Mouse (Mus musculus): ENCODE measurements at regions not wholly inside any gene's neighbourhood (a gene's known extent, or its start where the extent isn't known, plus 50 kb on each side); places are given as distances from the start of the nearest gene placed in this dataset.
"Not testable (repeated sequence)": the region's sequence is repeated elsewhere in the genome, so short reads cannot be mapped to it uniquely, and the experiment has no call there.

- Histone ChIP-seq H3K27ac (ENCODE audit: low read depth, low read length) (peak overlapping the region; percentile 27; the same call in 1 of the 2 replicates), H3K4me2 (ENCODE audit: low read depth, low read length, severe bottlenecking) (no peak overlapping the region), H3K4me1 (replicated peaks; ENCODE audit: control insufficient read depth, insufficient read depth, low read length) (peaks cover 5% of the 10 kb centered on the region; the same call in 1 of the 2 replicates), H3K36me3 (ENCODE audit: control insufficient read depth, insufficient read depth, low read length) (no peaks in the 10 kb centered on the region), H3K4me3 (ENCODE audit: low read depth, low read length) (no peak overlapping the region), H3K9ac (ENCODE audit: low read length) (no peak overlapping the region), H3K27me3 (ENCODE audit: control insufficient read depth, insufficient read depth, low read length) (no peaks in the 10 kb centered on the region), H3K9me3 (ENCODE audit: control insufficient read depth, low read length) (no peaks in the 10 kb centered on the region)
- 49% methylated on average over 14 of the region's 14 CpGs for WGBS
- DNase-seq (ENCODE audit: low spot score) (peak; percentile 51), ATAC-seq (replicated peaks; ENCODE audit: low FRiP score) (peak; percentile 86)
Observed at GRCm38 (mm10) chr16:42546229-42547163, 206.0 kb upstream of the Gap43 start.

DNA sequence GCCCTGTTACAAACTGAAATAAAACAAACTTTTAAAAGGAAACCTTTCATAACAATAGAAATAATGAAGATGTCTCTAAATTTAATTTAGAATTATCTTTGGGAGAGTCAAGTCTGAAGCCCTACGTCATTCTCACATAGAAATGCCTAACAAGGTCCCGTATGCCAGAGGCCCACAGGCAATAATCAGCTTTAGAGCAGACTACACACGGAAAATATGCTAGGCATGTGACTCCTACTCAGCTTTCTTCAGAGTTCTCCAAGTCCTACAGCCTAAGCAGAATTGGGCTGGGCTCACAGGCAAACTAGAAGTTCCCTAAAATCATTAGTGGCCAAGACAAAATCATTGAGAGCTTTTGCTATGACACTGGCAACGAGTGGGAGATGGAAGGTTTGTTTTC lies 176.9 kb upstream of the Gap43 start:
- Histone ChIP-seq H3K4me3 (ENCODE audit: low read depth, low read length) (no peak overlapping the region), H3K9me3 (ENCODE audit: control insufficient read depth, low read length) (no peaks in the 10 kb centered on the region), H3K36me3 (ENCODE audit: control insufficient read depth, insufficient read depth, low read length) (no peaks in the 10 kb centered on the region), H3K4me2 (ENCODE audit: low read depth, low read length, severe bottlenecking) (no peak overlapping the region), H3K9ac (ENCODE audit: low read length) (no peak overlapping the region), H3K27ac (ENCODE audit: low read depth, low read length) (no peak overlapping the region), H3K4me1 (replicated peaks; ENCODE audit: control insufficient read depth, insufficient read depth, low read length) (no peaks in the 10 kb centered on the region), H3K27me3 (ENCODE audit: control insufficient read depth, insufficient read depth, low read length) (no peaks in the 10 kb centered on the region)
- WGBS = 87% methylated on average over 4 of the region's 4 CpGs
- no peak for DNase-seq (ENCODE audit: low spot score)
- ATAC-seq (replicated peaks; ENCODE audit: low FRiP score) = no peak

- Histone ChIP-seq H3K9me3 (ENCODE audit: control insufficient read depth, low read length) (no peaks in the 10 kb centered on the region), H3K27ac (ENCODE audit: low read depth, low read length) (no peak overlapping the region), H3K4me1 (replicated peaks; ENCODE audit: control insufficient read depth, insufficient read depth, low read length) (no peaks in the 10 kb centered on the region), H3K27me3 (ENCODE audit: control insufficient read depth, insufficient read depth, low read length) (no peaks in the 10 kb centered on the region), H3K4me3 (ENCODE audit: low read depth, low read length) (no peak overlapping the region), H3K9ac (ENCODE audit: low read length) (no peak overlapping the region), H3K4me2 (ENCODE audit: low read depth, low read length, severe bottlenecking) (no peak overlapping the region), H3K36me3 (ENCODE audit: control insufficient read depth, insufficient read depth, low read length) (no peaks in the 10 kb centered on the region)
- DNase-seq (ENCODE audit: low spot score) = no peak
- no peak for ATAC-seq (replicated peaks; ENCODE audit: low FRiP score)
- 84% methylated on average over 3 of the region's 3 CpGs for WGBS
Observed at GRCm38 (mm10) chr16:42515929-42516328, 175.5 kb upstream of the Gap43 start.

DNA sequence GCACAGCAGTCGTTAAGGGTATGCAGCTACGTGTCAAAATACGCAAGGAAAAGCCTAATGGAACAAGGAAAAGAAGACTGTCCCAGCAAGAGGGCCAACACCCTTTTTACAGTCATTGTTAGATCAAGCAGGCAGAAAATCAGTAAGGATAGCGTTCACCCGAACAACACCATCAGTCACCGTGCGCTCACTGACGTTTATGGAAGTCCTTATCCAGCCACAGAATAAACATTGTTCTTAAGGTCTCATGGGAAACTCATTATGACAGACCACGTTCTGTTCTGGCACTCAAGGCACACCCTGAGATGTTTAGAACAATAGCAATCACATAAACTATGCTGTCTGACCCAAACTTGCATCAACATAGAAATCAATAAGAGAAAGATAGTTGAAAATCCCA lies 164.7 kb upstream of the Gap43 start:
- H3K27me3 ChIP-seq (ENCODE audit: control insufficient read depth, insufficient read depth, low read length) = no peaks in the 10 kb centered on the region
- no peaks in the 10 kb centered on the region for H3K4me1 ChIP-seq (replicated peaks; ENCODE audit: control insufficient read depth, insufficient read depth, low read length)
- DNase-seq (ENCODE audit: low spot score) (no peak), ATAC-seq (replicated peaks; ENCODE audit: low FRiP score) (no peak)
- no peak overlapping the region for H3K4me2 ChIP-seq (ENCODE audit: low read depth, low read length, severe bottlenecking)
- no peaks in the 10 kb centered on the region for H3K9me3 ChIP-seq (ENCODE audit: control insufficient read depth, low read length)
- H3K4me3 ChIP-seq (ENCODE audit: low read depth, low read length) = no peak overlapping the region
- WGBS = 74% methylated on average over 9 of the region's 9 CpGs
- no peak overlapping the region for H3K27ac ChIP-seq (ENCODE audit: low read depth, low read length)
- H3K9ac ChIP-seq (ENCODE audit: low read length) = no peak overlapping the region
- no peaks in the 10 kb centered on the region for H3K36me3 ChIP-seq (ENCODE audit: control insufficient read depth, insufficient read depth, low read length)

DNA sequence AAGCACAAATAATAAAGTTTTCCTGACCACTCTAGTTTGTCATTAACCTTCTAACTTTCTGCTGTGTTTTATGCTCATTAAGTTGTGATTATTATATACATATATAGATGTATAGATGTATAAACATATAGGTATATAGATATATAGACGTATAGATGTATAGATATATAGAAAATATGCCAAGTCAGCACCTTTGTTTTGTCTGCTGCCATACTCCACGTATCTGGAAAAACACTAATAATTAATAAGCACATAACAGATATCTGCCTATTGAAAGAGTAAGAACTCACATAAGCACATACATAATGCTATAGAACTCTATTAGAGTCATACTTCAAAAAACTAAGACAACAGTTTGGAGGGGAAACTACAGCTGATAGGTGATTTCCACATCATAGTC lies 161.3 kb upstream of the Gap43 start:
- H3K4me1 ChIP-seq (replicated peaks; ENCODE audit: control insufficient read depth, insufficient read depth, low read length) = no peaks in the 10 kb centered on the region
- ATAC-seq (replicated peaks; ENCODE audit: low FRiP score) (no peak), DNase-seq (ENCODE audit: low spot score) (no peak)
- H3K27ac ChIP-seq (ENCODE audit: low read depth, low read length) = no peak overlapping the region
- 92% methylated on average over 2 of the region's 2 CpGs for WGBS
- no peak overlapping the region for H3K9ac ChIP-seq (ENCODE audit: low read length)
- no peaks in the 10 kb centered on the region for H3K9me3 ChIP-seq (ENCODE audit: control insufficient read depth, low read length)
- no peak overlapping the region for H3K4me3 ChIP-seq (ENCODE audit: low read depth, low read length)
- no peak overlapping the region for H3K4me2 ChIP-seq (ENCODE audit: low read depth, low read length, severe bottlenecking)
- no peaks in the 10 kb centered on the region for H3K27me3 ChIP-seq (ENCODE audit: control insufficient read depth, insufficient read depth, low read length)
- H3K36me3 ChIP-seq (ENCODE audit: control insufficient read depth, insufficient read depth, low read length) = no peaks in the 10 kb centered on the region

GRCm38 (mm10) chr16:42501109-42501508 lies 160.7 kb upstream of the Gap43 start:
- H3K9me3 ChIP-seq (ENCODE audit: control insufficient read depth, low read length); H3K4me3 ChIP-seq (ENCODE audit: low read depth, low read length); H3K27ac ChIP-seq (ENCODE audit: low read depth, low read length); H3K4me1 ChIP-seq (replicated peaks; ENCODE audit: control insufficient read depth, insufficient read depth, low read length); H3K36me3 ChIP-seq (ENCODE audit: control insufficient read depth, insufficient read depth, low read length); DNase-seq (ENCODE audit: low spot score); H3K9ac ChIP-seq (ENCODE audit: low read length); H3K4me2 ChIP-seq (ENCODE audit: low read depth, low read length, severe bottlenecking); H3K27me3 ChIP-seq (ENCODE audit: control insufficient read depth, insufficient read depth, low read length); ATAC-seq (replicated peaks; ENCODE audit: low FRiP score): not testable (repeated sequence)
- WGBS = 35% methylated on average over 3 of the region's 3 CpGs

DNA sequence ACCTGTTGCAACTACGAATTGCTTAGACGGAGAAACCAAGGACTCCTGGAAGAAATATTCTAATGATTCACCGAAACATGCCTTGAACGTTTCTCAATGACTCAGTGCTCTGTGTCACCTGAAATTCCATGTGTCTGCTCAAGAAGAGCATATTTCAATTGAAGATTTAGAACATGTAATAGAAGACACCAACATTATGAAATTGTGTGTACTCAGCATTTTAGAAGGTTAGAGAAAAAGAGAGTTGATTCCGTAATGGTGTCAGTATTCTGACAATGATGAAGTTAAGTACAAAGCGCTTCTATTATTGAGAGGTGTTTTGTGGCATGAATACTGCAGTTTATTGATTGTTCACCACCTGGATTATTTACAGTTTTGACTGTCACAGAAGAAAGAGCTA lies 159.1 kb upstream of the Gap43 start:
- Histone ChIP-seq H3K4me1 (replicated peaks; ENCODE audit: control insufficient read depth, insufficient read depth, low read length) (no peaks in the 10 kb centered on the region), H3K27me3 (ENCODE audit: control insufficient read depth, insufficient read depth, low read length) (no peaks in the 10 kb centered on the region), H3K9me3 (ENCODE audit: control insufficient read depth, low read length) (no peaks in the 10 kb centered on the region), H3K36me3 (ENCODE audit: control insufficient read depth, insufficient read depth, low read length) (no peaks in the 10 kb centered on the region), H3K4me2 (ENCODE audit: low read depth, low read length, severe bottlenecking) (no peak overlapping the region), H3K9ac (ENCODE audit: low read length) (no peak overlapping the region), H3K27ac (ENCODE audit: low read depth, low read length) (no peak overlapping the region), H3K4me3 (ENCODE audit: low read depth, low read length) (no peak overlapping the region)
- 95% methylated on average over 6 of the region's 6 CpGs for WGBS
- no peak for DNase-seq (ENCODE audit: low spot score)
- no peak for ATAC-seq (replicated peaks; ENCODE audit: low FRiP score)

DNA sequence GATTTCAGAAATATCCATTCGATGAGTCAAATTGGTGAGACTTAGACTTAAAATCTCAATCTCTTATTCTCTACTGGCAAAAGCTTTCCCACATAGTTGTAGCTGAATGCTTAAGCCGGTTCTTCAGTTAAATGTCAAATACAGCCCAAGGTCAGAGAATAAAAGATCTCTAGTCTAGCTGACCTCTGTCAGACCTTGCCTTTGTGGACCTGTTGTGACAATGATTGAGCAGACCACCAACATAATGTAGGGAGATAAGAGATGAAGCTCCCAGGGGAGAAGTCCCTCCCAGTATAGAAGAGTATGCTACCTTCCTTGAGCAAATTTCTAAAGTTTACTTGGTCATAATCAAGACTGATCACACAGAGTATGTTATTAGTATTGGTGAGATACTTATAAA lies 157.9 kb upstream of the Gap43 start:
- WGBS = 72% methylated on average over 2 of the region's 2 CpGs
- Histone ChIP-seq H3K9me3 (ENCODE audit: control insufficient read depth, low read length) (no peaks in the 10 kb centered on the region), H3K4me2 (ENCODE audit: low read depth, low read length, severe bottlenecking) (no peak overlapping the region), H3K9ac (ENCODE audit: low read length) (no peak overlapping the region), H3K4me1 (replicated peaks; ENCODE audit: control insufficient read depth, insufficient read depth, low read length) (no peaks in the 10 kb centered on the region), H3K4me3 (ENCODE audit: low read depth, low read length) (no peak overlapping the region), H3K27me3 (ENCODE audit: control insufficient read depth, insufficient read depth, low read length) (no peaks in the 10 kb centered on the region), H3K36me3 (ENCODE audit: control insufficient read depth, insufficient read depth, low read length) (no peaks in the 10 kb centered on the region), H3K27ac (ENCODE audit: low read depth, low read length) (no peak overlapping the region)
- no peak for ATAC-seq (replicated peaks; ENCODE audit: low FRiP score)
- no peak for DNase-seq (ENCODE audit: low spot score)

GRCm38 (mm10) chr16:42493596-42493995 lies 153.1 kb upstream of the Gap43 start:
- H3K4me1 ChIP-seq (replicated peaks; ENCODE audit: control insufficient read depth, insufficient read depth, low read length) = no peaks in the 10 kb centered on the region
- no peaks in the 10 kb centered on the region for H3K27me3 ChIP-seq (ENCODE audit: control insufficient read depth, insufficient read depth, low read length)
- DNase-seq (ENCODE audit: low spot score) (no peak), ATAC-seq (replicated peaks; ENCODE audit: low FRiP score) (no peak)
- H3K36me3 ChIP-seq (ENCODE audit: control insufficient read depth, insufficient read depth, low read length) = no peaks in the 10 kb centered on the region
- no peak overlapping the region for H3K4me2 ChIP-seq (ENCODE audit: low read depth, low read length, severe bottlenecking)
- H3K4me3 ChIP-seq (ENCODE audit: low read depth, low read length) = no peak overlapping the region
- H3K27ac ChIP-seq (ENCODE audit: low read depth, low read length) = no peak overlapping the region
- no peaks in the 10 kb centered on the region for H3K9me3 ChIP-seq (ENCODE audit: control insufficient read depth, low read length)
- WGBS = 79% methylated on average over 1 of the region's 1 CpGs
- no peak overlapping the region for H3K9ac ChIP-seq (ENCODE audit: low read length)

Data from forebrain, embryonic 11.5 days (tissue).